Mouse (Mus musculus): ENCODE measurements around the gene Slc24a3.

DNA sequence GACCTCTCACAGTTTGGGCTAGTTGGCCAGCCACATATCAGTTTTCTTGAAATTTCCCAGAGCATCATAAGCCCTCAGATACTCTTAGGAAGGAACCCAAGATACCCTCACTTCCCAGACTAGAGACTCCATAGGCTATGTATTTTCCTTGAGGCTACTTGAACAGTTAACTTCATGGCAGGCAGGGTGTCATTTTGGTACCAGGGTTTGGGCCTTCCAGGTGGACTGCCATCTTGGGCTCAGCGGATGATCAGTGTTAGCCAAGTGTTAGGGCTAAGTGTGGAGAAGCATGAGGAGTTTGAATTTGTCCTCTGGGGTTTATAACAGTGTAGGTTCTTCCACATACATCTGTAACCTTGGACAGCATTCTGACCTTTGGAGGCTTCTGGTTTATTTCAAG lies 124.6 kb downstream of the Slc24a3 start:
- no peak for TF ChIP-seq HCFC1 (IDR thresholded peaks at IDR 0.05; ENCODE audit: borderline replicate concordance, insufficient read depth, low read length)
- no peak for TF ChIP-seq ZNF384 (IDR thresholded peaks at IDR 0.05; ENCODE audit: low read depth, low read length)
- no peak for TF ChIP-seq MAFK (IDR thresholded peaks at IDR 0.05; ENCODE audit: insufficient read depth, low read depth, low read length)
- no peak for TF ChIP-seq ZC3H11A (IDR thresholded peaks at IDR 0.05; ENCODE audit: borderline replicate concordance, low read depth, low read length)
